Mouse (Mus musculus) midbrain, embryonic 15.5 days (tissue): ENCODE measurements around the gene Epha4. TPM values are rescaled to one million over a fixed set of nuclear protein-coding genes. Genes with fewer than 3 reads are reported as not detected.
A peak's percentile ranks its signal among the peaks of the same experiment; 100 is the strongest.

ENCODE experiments used
- ATAC-seq: fragments of 200-750 bp; cut with Nextera tagmentation; replicated peaks from 2 replicates; pipeline ENCODE4 v1.8.0; 2017; ENCODE audit warnings: moderate TSS enrichment
- H3K27ac ChIP-seq: fragments of 300-500 bp; sonication (generic); 2 replicates; pipeline ENCODE4 v1.5.1; 2015; ENCODE audit warnings: mild to moderate bottlenecking, inconsistent platforms
- H3K27me3 ChIP-seq: fragments of 300-500 bp; sonication (generic); replicated peaks from 2 replicates; pipeline ENCODE4 v1.6.1; 2015; ENCODE audit warnings: inconsistent platforms
- H3K36me3 ChIP-seq: fragments of 300-500 bp; sonication (generic); replicated peaks from 2 replicates; pipeline ENCODE4 v1.6.1; 2015; ENCODE audit warnings: inconsistent platforms
- H3K4me1 ChIP-seq: fragments of 300-500 bp; sonication (generic); 2 replicates; pipeline ENCODE4 v1.6.1; 2015; ENCODE audit warnings: inconsistent platforms
- H3K4me2 ChIP-seq: fragments of 300-500 bp; sonication (generic); 2 replicates; pipeline ENCODE4 v1.6.1; 2015; ENCODE audit warnings: inconsistent platforms, mild to moderate bottlenecking, moderate library complexity
- H3K4me3 ChIP-seq: fragments of 300-500 bp; sonication (generic); 2 replicates; pipeline ENCODE4 v1.5.1; 2015; ENCODE audit warnings: mild to moderate bottlenecking, inconsistent platforms
- H3K9ac ChIP-seq: fragments of 300-500 bp; sonication (generic); 2 replicates; pipeline ENCODE4 v1.6.1; 2015; ENCODE audit warnings: mild to moderate bottlenecking, inconsistent platforms
- H3K9me3 ChIP-seq: fragments of 300-500 bp; sonication (generic); 2 replicates; pipeline ENCODE4 v1.6.1; 2016; ENCODE audit warnings: inconsistent platforms
- WGBS: fragments of 180-500 bp; shearing (Covaris S2); methylation state at CpG from one replicate; pipeline ENCODE4 v1.1.7; 2015; ENCODE audit warnings: mixed read lengths; 5-methylcytosine and 5-hydroxymethylcytosine counted together
- polyA plus RNA-seq: library from polyadenylated mRNA; unstranded; fragments of >200 nt; fragmentation: Nextera tagmentation; extraction: Ambion mirVana; gene quantifications from 2 replicates; pipeline ENCODE4 v1.2.1, GENCODE M21; 2015

The Epha4 gene
- polyA plus RNA-seq, 1 experiment from 2014 or later = 38.5 TPM

- Histone ChIP-seq H3K27ac (no peak overlapping the region), H3K9me3 (no peaks in the 10 kb centered on the region), H3K4me3 (no peak overlapping the region), H3K36me3 (no peaks in the 10 kb centered on the region), H3K27me3 (no peaks in the 10 kb centered on the region), H3K9ac (no peak overlapping the region), H3K4me1 (peaks cover 28% of the 10 kb centered on the region), H3K4me2 (no peak overlapping the region)
- no peak for ATAC-seq
- WGBS = 29% methylated on average over 9 of the region's 9 CpGs
These were observed 108.3 kb downstream of the Epha4 start for GRCm38 (mm10) chr1:77406631-77407030.

GRCm38 (mm10) chr1:77404537-77404936 is 110.4 kb downstream of the Epha4 start:
- H3K36me3 ChIP-seq = no peaks in the 10 kb centered on the region
- no peak overlapping the region for H3K9ac ChIP-seq
- 80% methylated on average over 10 of the region's 10 CpGs for WGBS
- no peak overlapping the region for H3K27ac ChIP-seq
- no peak overlapping the region for H3K4me3 ChIP-seq
- H3K4me1 ChIP-seq = peaks cover 28% of the 10 kb centered on the region
- no peaks in the 10 kb centered on the region for H3K27me3 ChIP-seq
- H3K4me2 ChIP-seq = no peak overlapping the region
- no peaks in the 10 kb centered on the region for H3K9me3 ChIP-seq
- ATAC-seq = no peak

- H3K4me3 ChIP-seq = no peak overlapping the region
- 52% methylated on average over 4 of the region's 4 CpGs for WGBS
- H3K27me3 ChIP-seq = no peaks in the 10 kb centered on the region
- no peak overlapping the region for H3K27ac ChIP-seq
- H3K36me3 ChIP-seq = no peaks in the 10 kb centered on the region; the same call in 1 of the 2 replicates
- H3K9me3 ChIP-seq = no peaks in the 10 kb centered on the region
- no peak overlapping the region for H3K9ac ChIP-seq
- peaks cover 23% of the 10 kb centered on the region for H3K4me1 ChIP-seq
- ATAC-seq = peak; percentile 80
- H3K4me2 ChIP-seq = no peak overlapping the region
These were observed 111.9 kb downstream of the Epha4 start for GRCm38 (mm10) chr1:77402942-77403341.

GRCm38 (mm10) chr1:77401465-77401864 is 113.4 kb downstream of the Epha4 start:
- H3K4me3 ChIP-seq = no peak overlapping the region
- peaks cover 3% of the 10 kb centered on the region; the same call in 1 of the 2 replicates for H3K36me3 ChIP-seq
- H3K9me3 ChIP-seq = no peaks in the 10 kb centered on the region
- no peak overlapping the region for H3K4me2 ChIP-seq
- 81% methylated on average over 1 of the region's 1 CpGs for WGBS
- H3K27ac ChIP-seq = no peak overlapping the region
- no peak for ATAC-seq
- no peaks in the 10 kb centered on the region for H3K27me3 ChIP-seq
- H3K9ac ChIP-seq = no peak overlapping the region
- H3K4me1 ChIP-seq = peaks cover 11% of the 10 kb centered on the region

- Histone ChIP-seq H3K27ac (no peak overlapping the region), H3K4me3 (no peak overlapping the region), H3K27me3 (no peaks in the 10 kb centered on the region), H3K9me3 (no peaks in the 10 kb centered on the region), H3K4me1 (no peaks in the 10 kb centered on the region), H3K9ac (no peak overlapping the region), H3K4me2 (no peak overlapping the region), H3K36me3 (0 out of 2 replicates have a peak, but pooled peaks cover 3% of the 10 kb centered on the region)
- ATAC-seq = no peak
- WGBS = 81% methylated on average over 6 of the region's 6 CpGs
These were observed 123.3 kb downstream of the Epha4 start for GRCm38 (mm10) chr1:77391590-77391989.

GRCm38 (mm10) chr1:77389069-77389468 is 125.8 kb downstream of the Epha4 start:
- H3K4me1 ChIP-seq = 0 out of 2 replicates have a peak, but pooled peaks cover 4% of the 10 kb centered on the region
- no peaks in the 10 kb centered on the region for H3K9me3 ChIP-seq
- no peak overlapping the region for H3K4me2 ChIP-seq
- 0 out of 2 replicates have a peak, but pooled peaks cover 3% of the 10 kb centered on the region for H3K36me3 ChIP-seq
- 82% methylated on average over 2 of the region's 2 CpGs for WGBS
- H3K27me3 ChIP-seq = no peaks in the 10 kb centered on the region
- no peak overlapping the region for H3K4me3 ChIP-seq
- no peak overlapping the region for H3K9ac ChIP-seq
- ATAC-seq = no peak
- no peak overlapping the region for H3K27ac ChIP-seq

GRCm38 (mm10) chr1:77388556-77388955 is 126.3 kb downstream of the Epha4 start:
- ATAC-seq = no peak
- H3K4me2 ChIP-seq = no peak overlapping the region
- H3K9me3 ChIP-seq = no peaks in the 10 kb centered on the region
- H3K4me1 ChIP-seq = peaks cover 8% of the 10 kb centered on the region; the same call in 1 of the 2 replicates
- no peak overlapping the region for H3K4me3 ChIP-seq
- 90% methylated on average over 4 of the region's 4 CpGs for WGBS
- no peaks in the 10 kb centered on the region for H3K27me3 ChIP-seq
- H3K27ac ChIP-seq = no peak overlapping the region
- no peak overlapping the region for H3K9ac ChIP-seq
- H3K36me3 ChIP-seq = 0 out of 2 replicates have a peak, but pooled peaks cover 3% of the 10 kb centered on the region

GRCm38 (mm10) chr1:77385613-77386012 is 129.3 kb downstream of the Epha4 start:
- WGBS = 57% methylated on average over 8 of the region's 8 CpGs
- ATAC-seq = no peak
- H3K4me1 ChIP-seq = peaks cover 11% of the 10 kb centered on the region; the same call in 1 of the 2 replicates
- no peak overlapping the region for H3K9ac ChIP-seq
- 0 out of 2 replicates have a peak, but pooled peaks cover 3% of the 10 kb centered on the region for H3K36me3 ChIP-seq
- no peak overlapping the region for H3K27ac ChIP-seq
- H3K4me2 ChIP-seq = no peak overlapping the region
- H3K4me3 ChIP-seq = no peak overlapping the region
- no peaks in the 10 kb centered on the region for H3K9me3 ChIP-seq
- H3K27me3 ChIP-seq = no peaks in the 10 kb centered on the region

GRCm38 (mm10) chr1:77383466-77383865 is 131.4 kb downstream of the Epha4 start:
- WGBS = 42% methylated on average over 11 of the region's 11 CpGs
- Histone ChIP-seq H3K27ac (0 out of 2 replicates have a peak overlapping the region, but pooled peaks have one; percentile 0), H3K4me1 (peaks cover 11% of the 10 kb centered on the region; the same call in 1 of the 2 replicates), H3K36me3 (0 out of 2 replicates have a peak, but pooled peaks cover 3% of the 10 kb centered on the region), H3K4me3 (no peak overlapping the region), H3K27me3 (no peaks in the 10 kb centered on the region), H3K4me2 (peak overlapping the region; percentile 7; the same call in 1 of the 2 replicates), H3K9me3 (no peaks in the 10 kb centered on the region), H3K9ac (no peak overlapping the region)
- ATAC-seq = no peak

GRCm38 (mm10) chr1:77377550-77377980 is 137.3 kb downstream of the Epha4 start:
- Histone ChIP-seq H3K27ac (no peak overlapping the region), H3K9me3 (no peaks in the 10 kb centered on the region), H3K4me2 (no peak overlapping the region), H3K9ac (no peak overlapping the region), H3K4me1 (no peaks in the 10 kb centered on the region), H3K27me3 (no peaks in the 10 kb centered on the region), H3K36me3 (no peaks in the 10 kb centered on the region), H3K4me3 (no peak overlapping the region)
- ATAC-seq = no peak
- WGBS = 72% methylated on average over 8 of the region's 8 CpGs

- H3K27me3 ChIP-seq = no peaks in the 10 kb centered on the region
- H3K4me1 ChIP-seq = no peaks in the 10 kb centered on the region
- no peak overlapping the region for H3K4me3 ChIP-seq
- no peaks in the 10 kb centered on the region for H3K9me3 ChIP-seq
- H3K36me3 ChIP-seq = no peaks in the 10 kb centered on the region
- WGBS = 62% methylated on average over 5 of the region's 5 CpGs
- H3K27ac ChIP-seq = no peak overlapping the region
- H3K9ac ChIP-seq = no peak overlapping the region
- ATAC-seq = no peak
- no peak overlapping the region for H3K4me2 ChIP-seq
These were observed 140.8 kb downstream of the Epha4 start for GRCm38 (mm10) chr1:77374054-77374453.

GRCm38 (mm10) chr1:77370921-77371320 is 144.0 kb downstream of the Epha4 start:
- no peak overlapping the region for H3K9ac ChIP-seq
- H3K9me3 ChIP-seq = no peaks in the 10 kb centered on the region
- no peaks in the 10 kb centered on the region for H3K27me3 ChIP-seq
- H3K4me2 ChIP-seq = no peak overlapping the region
- no peaks in the 10 kb centered on the region for H3K36me3 ChIP-seq
- H3K27ac ChIP-seq = no peak overlapping the region
- no peaks in the 10 kb centered on the region for H3K4me1 ChIP-seq
- 78% methylated on average over 7 of the region's 7 CpGs for WGBS
- H3K4me3 ChIP-seq = no peak overlapping the region
- ATAC-seq = no peak

- Histone ChIP-seq H3K4me3 (no peak overlapping the region), H3K9ac (no peak overlapping the region), H3K36me3 (no peaks in the 10 kb centered on the region), H3K27me3 (no peaks in the 10 kb centered on the region), H3K27ac (no peak overlapping the region), H3K4me1 (no peaks in the 10 kb centered on the region), H3K9me3 (no peaks in the 10 kb centered on the region), H3K4me2 (no peak overlapping the region)
- WGBS = 83% methylated on average over 18 of the region's 18 CpGs
- ATAC-seq = no peak
These were observed 145.5 kb downstream of the Epha4 start for GRCm38 (mm10) chr1:77369255-77369837.
